Mouse (Mus musculus): Measurements from ENCODE around the gene Sp3. TPM values are rescaled to one million over a fixed set of nuclear protein-coding genes. Genes with fewer than 3 reads are reported as not detected.

The Sp3 gene
- polyA plus RNA-seq, 1 experiment = 14.2 TPM

DNA sequence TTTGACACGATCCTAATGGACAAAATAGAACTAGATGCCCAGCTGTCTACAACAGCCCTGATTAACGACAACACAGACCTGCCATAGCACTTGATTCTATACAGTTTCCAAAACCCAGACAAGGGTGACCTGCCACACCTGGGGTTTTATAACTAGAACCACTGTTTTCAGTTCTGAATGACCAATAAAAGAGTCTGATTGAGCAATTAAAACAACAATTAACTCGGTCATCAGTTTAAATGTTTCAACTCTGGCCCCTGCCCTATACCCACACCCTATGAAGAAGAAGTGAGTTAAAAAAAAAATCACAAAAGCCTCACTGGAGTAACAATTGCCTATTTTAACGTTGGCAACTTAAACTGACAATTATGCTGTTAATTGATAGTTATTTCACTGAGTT is 64.1 kb downstream of the Sp3 start:
- TF ChIP-seq CTCF (IDR thresholded peaks at IDR 0.05; ENCODE audit: extremely low read depth, insufficient read length, insufficient replicate concordance, low read depth, low read length) (no peak), POLR2A (IDR thresholded peaks at IDR 0.05; ENCODE audit: low read depth, low read length) (no peak)
- Histone ChIP-seq H3K36me3 (ENCODE audit: control insufficient read depth, insufficient read depth, low read length) (no peaks in the 10 kb centered on the region), H3K4me3 (ENCODE audit: low read depth, low read length) (no peak overlapping the region), H3K4me1 (ENCODE audit: control insufficient read depth, insufficient read depth, insufficient read length, low read length) (peaks cover 10% of the 10 kb centered on the region; the same call in 1 of the 2 replicates), H3K27ac (ENCODE audit: insufficient read depth, low read depth, low read length) (no peak overlapping the region), H3K27me3 (ENCODE audit: control insufficient read depth, insufficient read depth, low read length) (no peaks in the 10 kb centered on the region)
- WGBS = 30% methylated on average over 4 of the region's 4 CpGs

DNA sequence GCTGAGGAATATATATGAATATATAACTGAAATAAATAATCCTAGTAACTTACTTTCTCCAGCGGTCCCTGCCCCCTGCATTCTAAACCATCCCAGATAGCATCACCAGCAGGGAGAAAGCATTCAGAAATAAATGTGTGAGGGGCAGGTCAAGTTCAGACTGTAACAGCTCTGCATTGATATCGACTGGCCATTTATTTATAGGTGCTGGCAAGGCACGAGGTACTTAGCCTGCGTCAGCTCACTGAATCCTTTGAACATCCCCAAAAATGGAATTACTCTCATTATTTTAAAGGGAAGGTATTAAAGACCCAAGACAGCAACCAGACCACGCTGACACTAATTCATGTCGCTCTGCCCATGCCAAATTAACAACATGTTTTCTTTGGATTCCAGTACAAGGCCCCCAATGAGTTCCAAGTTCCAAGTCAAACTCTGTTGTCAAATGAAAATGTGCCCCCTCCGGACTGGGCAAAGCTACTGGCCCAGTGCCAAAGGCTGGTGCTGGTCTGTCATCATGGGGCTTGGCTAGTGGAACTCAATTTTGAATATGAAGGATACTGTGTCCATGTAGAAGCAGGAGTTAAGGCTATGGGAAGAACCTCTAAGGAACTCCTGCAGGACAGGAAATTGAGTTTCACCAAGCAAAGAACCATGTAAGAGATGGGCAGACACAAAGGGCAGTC is 64.9 kb downstream of the Sp3 start:
- no peak overlapping the region for H3K27ac ChIP-seq (ENCODE audit: insufficient read depth, low read depth, low read length)
- H3K4me1 ChIP-seq (ENCODE audit: control insufficient read depth, insufficient read depth, insufficient read length, low read length) = peaks cover 10% of the 10 kb centered on the region; the same call in 1 of the 2 replicates
- no peaks in the 10 kb centered on the region for H3K36me3 ChIP-seq (ENCODE audit: control insufficient read depth, insufficient read depth, low read length)
- no peak for TF ChIP-seq CTCF (IDR thresholded peaks at IDR 0.05; ENCODE audit: extremely low read depth, insufficient read length, insufficient replicate concordance, low read depth, low read length)
- TF ChIP-seq POLR2A (IDR thresholded peaks at IDR 0.05; ENCODE audit: low read depth, low read length) = no peak
- WGBS = 80% methylated on average over 7 of the region's 7 CpGs
- H3K4me3 ChIP-seq (ENCODE audit: low read depth, low read length) = no peak overlapping the region
- H3K27me3 ChIP-seq (ENCODE audit: control insufficient read depth, insufficient read depth, low read length) = no peaks in the 10 kb centered on the region

DNA sequence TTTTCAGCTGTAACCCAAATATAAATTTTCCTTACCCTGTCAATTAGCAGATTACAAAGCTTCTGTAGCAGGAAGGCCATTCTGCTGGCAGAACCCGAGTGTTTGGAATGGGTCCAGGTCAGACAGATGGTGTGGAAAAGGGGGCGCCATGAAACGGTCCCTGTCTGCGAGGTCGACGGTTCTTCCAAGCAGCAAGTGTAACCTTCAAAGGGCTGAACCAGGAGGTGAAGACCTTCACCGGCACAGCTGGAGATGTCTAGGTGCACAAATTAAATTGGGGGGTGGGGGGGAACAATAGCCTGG is 66.8 kb downstream of the Sp3 start:
- TF ChIP-seq CTCF (IDR thresholded peaks at IDR 0.05; ENCODE audit: extremely low read depth, insufficient read length, insufficient replicate concordance, low read depth, low read length) = no peak
- no peak for TF ChIP-seq POLR2A (IDR thresholded peaks at IDR 0.05; ENCODE audit: low read depth, low read length)
- Histone ChIP-seq H3K27me3 (ENCODE audit: control insufficient read depth, insufficient read depth, low read length) (no peaks in the 10 kb centered on the region), H3K4me1 (ENCODE audit: control insufficient read depth, insufficient read depth, insufficient read length, low read length) (peaks cover 18% of the 10 kb centered on the region; the same call in 1 of the 2 replicates), H3K36me3 (ENCODE audit: control insufficient read depth, insufficient read depth, low read length) (no peaks in the 10 kb centered on the region), H3K4me3 (ENCODE audit: low read depth, low read length) (no peak overlapping the region), H3K27ac (ENCODE audit: insufficient read depth, low read depth, low read length) (no peak overlapping the region; the same call in 1 of the 2 replicates)
- WGBS = 41% methylated on average over 7 of the region's 7 CpGs

DNA sequence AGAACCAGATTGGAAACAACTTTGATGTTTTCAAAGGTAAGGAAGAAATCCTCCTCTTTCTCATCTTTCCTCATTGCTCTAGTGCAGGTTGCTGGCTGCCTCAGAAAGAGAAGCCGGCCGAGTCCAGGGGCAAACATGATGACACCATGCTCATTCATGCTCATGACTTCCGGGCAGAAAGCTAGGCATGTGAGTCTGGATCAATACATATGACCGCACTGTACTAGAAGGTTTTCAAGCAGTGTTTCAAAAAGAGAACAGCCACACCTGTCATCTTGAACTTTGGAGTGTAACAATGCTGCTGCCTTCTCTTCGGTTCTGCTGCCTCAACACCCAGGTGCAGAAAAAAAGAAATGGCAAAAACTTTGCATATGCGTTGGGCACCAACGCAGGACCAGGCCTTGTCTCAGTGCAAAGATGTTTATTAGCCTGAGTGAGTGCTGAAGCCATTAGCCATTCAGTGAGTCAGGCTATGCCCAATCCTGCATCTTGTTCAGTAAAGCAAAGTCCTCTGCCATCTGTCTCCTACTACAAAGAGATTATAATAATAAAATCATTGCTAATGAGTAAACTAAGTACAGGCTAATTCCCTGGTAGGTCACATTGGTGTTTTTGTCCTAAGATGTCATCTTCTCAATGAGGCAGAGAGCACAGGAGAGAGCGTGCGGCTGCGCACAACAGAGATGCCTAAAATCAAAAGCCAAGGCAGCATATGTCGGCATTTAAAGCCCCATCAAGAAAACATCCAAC is 67.4 kb downstream of the Sp3 start:
- Histone ChIP-seq H3K36me3 (ENCODE audit: control insufficient read depth, insufficient read depth, low read length) (no peaks in the 10 kb centered on the region), H3K4me1 (ENCODE audit: control insufficient read depth, insufficient read depth, insufficient read length, low read length) (peaks cover 20% of the 10 kb centered on the region; the same call in 1 of the 2 replicates), H3K4me3 (ENCODE audit: low read depth, low read length) (no peak overlapping the region), H3K27me3 (ENCODE audit: control insufficient read depth, insufficient read depth, low read length) (no peaks in the 10 kb centered on the region), H3K27ac (ENCODE audit: insufficient read depth, low read depth, low read length) (peak overlapping the region; percentile 74)
- WGBS = 50% methylated on average over 11 of the region's 11 CpGs
- TF ChIP-seq POLR2A (IDR thresholded peaks at IDR 0.05; ENCODE audit: low read depth, low read length) (no peak), CTCF (IDR thresholded peaks at IDR 0.05; ENCODE audit: extremely low read depth, insufficient read length, insufficient replicate concordance, low read depth, low read length) (no peak)

DNA sequence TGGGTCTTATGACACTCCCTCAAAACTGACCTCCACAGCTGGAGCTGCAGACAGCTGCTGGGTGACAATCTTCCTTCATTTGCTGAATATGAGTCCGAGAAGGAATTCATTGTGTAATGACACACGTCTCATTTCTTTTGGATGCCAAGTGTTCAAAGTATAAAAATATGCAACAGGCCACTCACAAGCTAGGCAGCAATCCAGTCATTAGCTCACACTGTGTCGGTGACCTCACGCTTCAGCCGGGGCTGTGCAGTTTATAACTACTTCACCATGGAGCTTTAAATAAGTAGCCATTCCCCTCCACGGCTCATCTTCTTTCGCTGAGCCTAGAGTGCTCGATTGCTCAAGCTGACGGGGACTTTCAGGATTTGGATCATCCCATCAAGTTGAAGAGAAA is 68.7 kb downstream of the Sp3 start:
- Histone ChIP-seq H3K27ac (ENCODE audit: insufficient read depth, low read depth, low read length) (no peak overlapping the region), H3K36me3 (ENCODE audit: control insufficient read depth, insufficient read depth, low read length) (no peaks in the 10 kb centered on the region), H3K4me3 (ENCODE audit: low read depth, low read length) (no peak overlapping the region), H3K27me3 (ENCODE audit: control insufficient read depth, insufficient read depth, low read length) (no peaks in the 10 kb centered on the region), H3K4me1 (ENCODE audit: control insufficient read depth, insufficient read depth, insufficient read length, low read length) (peaks cover 20% of the 10 kb centered on the region; the same call in 1 of the 2 replicates)
- TF ChIP-seq POLR2A (IDR thresholded peaks at IDR 0.05; ENCODE audit: low read depth, low read length) (no peak), CTCF (IDR thresholded peaks at IDR 0.05; ENCODE audit: extremely low read depth, insufficient read length, insufficient replicate concordance, low read depth, low read length) (no peak)
- 78% methylated on average over 9 of the region's 9 CpGs for WGBS

DNA sequence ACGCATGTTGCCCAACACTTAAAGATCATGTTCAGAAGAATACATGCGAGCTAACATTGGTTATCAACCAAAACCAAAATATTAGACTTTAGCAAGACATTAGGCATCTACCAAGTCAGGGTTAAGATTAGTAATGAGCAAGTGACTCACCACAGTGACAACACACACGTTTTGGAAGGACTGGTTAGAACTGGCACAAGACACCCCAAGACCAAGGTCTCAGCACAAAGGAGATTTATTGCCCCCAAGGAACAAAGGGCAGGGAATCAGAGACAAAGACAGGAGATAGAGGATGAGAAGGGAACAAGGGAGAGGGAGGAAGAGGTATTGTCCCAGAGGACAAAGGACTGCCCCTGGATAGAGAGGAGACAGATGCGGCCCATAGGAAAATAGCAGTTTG is 71.2 kb downstream of the Sp3 start:
- TF ChIP-seq POLR2A (IDR thresholded peaks at IDR 0.05; ENCODE audit: low read depth, low read length) = no peak
- no peak for TF ChIP-seq CTCF (IDR thresholded peaks at IDR 0.05; ENCODE audit: extremely low read depth, insufficient read length, insufficient replicate concordance, low read depth, low read length)
- 64% methylated on average over 4 of the region's 4 CpGs for WGBS

More for the DNA sequence above, 71.2 kb downstream of the Sp3 start:
- H3K27me3 ChIP-seq (ENCODE audit: control insufficient read depth, insufficient read depth, low read length) = no peaks in the 10 kb centered on the region
- H3K36me3 ChIP-seq (ENCODE audit: control insufficient read depth, insufficient read depth, low read length) = no peaks in the 10 kb centered on the region
- no peak overlapping the region for H3K4me3 ChIP-seq (ENCODE audit: low read depth, low read length)
- no peak overlapping the region for H3K27ac ChIP-seq (ENCODE audit: insufficient read depth, low read depth, low read length)
- H3K4me1 ChIP-seq (ENCODE audit: control insufficient read depth, insufficient read depth, insufficient read length, low read length) = peaks cover 16% of the 10 kb centered on the region; the same call in 1 of the 2 replicates
